Mouse (Mus musculus) midbrain, embryonic 16.5 days (tissue): ENCODE data around the gene Nt5dc2. TPM values are rescaled to one million over a fixed set of nuclear protein-coding genes. Genes with fewer than 3 reads are reported as not detected.

Experiments
- ATAC-seq: fragments of 200-750 bp; cut with Nextera tagmentation; 2 replicates; pipeline ENCODE4 v1.8.0; 2017; ENCODE audit warnings: moderate TSS enrichment
- H3K27ac ChIP-seq: fragments of 300-500 bp; sonication (generic); 2 replicates; pipeline ENCODE4 v1.5.1; 2014; ENCODE audit warnings: mild to moderate bottlenecking, low read length, mixed read lengths
- H3K27me3 ChIP-seq: fragments of 300-500 bp; sonication (generic); 2 replicates; pipeline ENCODE4 v1.6.1; 2014; ENCODE audit warnings: low read depth, low read length, mixed read lengths; ENCODE audit not compliant: control insufficient read depth, insufficient read depth
- H3K36me3 ChIP-seq: fragments of 300-500 bp; sonication (generic); 2 replicates; pipeline ENCODE4 v1.6.1; 2014; ENCODE audit warnings: mild to moderate bottlenecking, low read length, moderate library complexity, mixed read lengths; ENCODE audit not compliant: control insufficient read depth, insufficient read depth
- H3K4me1 ChIP-seq: fragments of 300-500 bp; sonication (generic); 2 replicates; pipeline ENCODE4 v1.6.1; 2014; ENCODE audit warnings: mild to moderate bottlenecking, low read length, mixed read lengths; ENCODE audit not compliant: control insufficient read depth, insufficient read depth
- H3K4me2 ChIP-seq: fragments of 300-500 bp; sonication (generic); 2 replicates; pipeline ENCODE4 v1.6.1; 2014; ENCODE audit warnings: mild to moderate bottlenecking, low read length, mixed read lengths
- H3K4me3 ChIP-seq: fragments of 300-500 bp; sonication (generic); 2 replicates; pipeline ENCODE4 v1.5.1; 2014; ENCODE audit warnings: low read depth, mild to moderate bottlenecking, low read length, moderate library complexity, mixed read lengths
- H3K9ac ChIP-seq: fragments of 300-500 bp; sonication (generic); 2 replicates; pipeline ENCODE4 v1.6.1; 2014; ENCODE audit warnings: low read depth, low read length, mixed read lengths
- H3K9me3 ChIP-seq: fragments of 300-500 bp; sonication (generic); replicated peaks from 2 replicates; pipeline ENCODE4 v1.6.1; 2014; ENCODE audit warnings: mild to moderate bottlenecking, low read length, mixed read lengths; ENCODE audit not compliant: control insufficient read depth, poor library complexity, severe bottlenecking
- WGBS: fragments of 180-500 bp; shearing (Covaris S2); extraction: QIAGEN DNeasy Blood & Tissue Kit; methylation state at CpG from one replicate; pipeline ENCODE4 v1.1.7; 2014; 5-methylcytosine and 5-hydroxymethylcytosine counted together
- polyA plus RNA-seq: library from polyadenylated mRNA; unstranded; fragments of >200 nt; fragmentation: Nextera tagmentation; extraction: Ambion mirVana; gene quantifications from 2 replicates; pipeline ENCODE4 v1.2.1, GENCODE M21; 2015

The Nt5dc2 gene
- polyA plus RNA-seq, 1 experiment from 2014 or later: 170 TPM

DNA sequence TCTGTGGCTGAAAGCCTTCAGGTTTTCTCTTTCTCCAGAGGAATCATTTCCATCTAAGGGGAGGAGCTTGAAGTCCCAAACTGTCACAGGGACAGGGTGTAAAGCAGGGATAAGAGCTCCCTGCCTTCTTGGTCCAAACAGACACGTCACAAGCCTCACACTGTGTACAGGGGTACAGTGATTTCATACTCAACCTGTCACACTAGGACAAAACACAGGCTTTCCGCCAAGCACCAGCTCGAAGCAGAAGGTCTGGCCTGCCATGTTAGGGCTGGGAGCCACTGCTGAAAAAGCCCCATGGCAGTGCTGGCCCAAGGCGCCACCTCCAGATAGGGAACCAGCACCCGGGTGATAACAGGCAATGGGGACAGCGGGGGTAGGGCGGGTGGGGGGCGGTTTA, 33.2 kb downstream of the Nt5dc2 start:
- H3K27ac ChIP-seq: no peak overlapping the region
- H3K4me2 ChIP-seq: no peak overlapping the region
- H3K4me3 ChIP-seq: no peak overlapping the region
- ATAC-seq: no peak
- no peaks in the 10 kb centered on the region for H3K4me1 ChIP-seq
- no peaks in the 10 kb centered on the region for H3K9me3 ChIP-seq
- 77% methylated on average over 8 of the region's 8 CpGs for WGBS
- no peaks in the 10 kb centered on the region for H3K36me3 ChIP-seq
- no peak overlapping the region for H3K9ac ChIP-seq
- no peaks in the 10 kb centered on the region for H3K27me3 ChIP-seq

- H3K9ac ChIP-seq: no peak overlapping the region
Measured at GRCm38 (mm10) chr14:31165010-31165409, 34.2 kb downstream of the Nt5dc2 start.

GRCm38 (mm10) chr14:31165458-31165857, 34.6 kb downstream of the Nt5dc2 start:
- 58% methylated on average over 7 of the region's 7 CpGs for WGBS
- no peak for ATAC-seq
- H3K4me1 ChIP-seq: no peaks in the 10 kb centered on the region
- H3K4me3 ChIP-seq: no peak overlapping the region
- H3K4me2 ChIP-seq: no peak overlapping the region
- no peak overlapping the region for H3K27ac ChIP-seq
- H3K36me3 ChIP-seq: no peaks in the 10 kb centered on the region
- H3K9ac ChIP-seq: no peak overlapping the region
- H3K27me3 ChIP-seq: no peaks in the 10 kb centered on the region
- no peaks in the 10 kb centered on the region for H3K9me3 ChIP-seq

More at GRCm38 (mm10) chr14:31165010-31165409, 34.2 kb downstream of the Nt5dc2 start:
- ATAC-seq: no peak
- 54% methylated on average over 2 of the region's 2 CpGs for WGBS
- Histone ChIP-seq H3K27me3 (no peaks in the 10 kb centered on the region), H3K4me3 (no peak overlapping the region), H3K4me2 (no peak overlapping the region), H3K27ac (no peak overlapping the region), H3K9me3 (no peaks in the 10 kb centered on the region), H3K4me1 (no peaks in the 10 kb centered on the region), H3K36me3 (no peaks in the 10 kb centered on the region)

- no peaks in the 10 kb centered on the region for H3K9me3 ChIP-seq
- ATAC-seq: no peak
- peaks cover 4% of the 10 kb centered on the region for H3K36me3 ChIP-seq
- WGBS: 72% methylated on average over 10 of the region's 10 CpGs
- H3K27me3 ChIP-seq: no peaks in the 10 kb centered on the region
- no peak overlapping the region for H3K4me3 ChIP-seq
- no peak overlapping the region for H3K4me2 ChIP-seq
- no peak overlapping the region for H3K9ac ChIP-seq
- no peak overlapping the region for H3K27ac ChIP-seq
- no peaks in the 10 kb centered on the region for H3K4me1 ChIP-seq
Measured at GRCm38 (mm10) chr14:31165991-31166630, 35.3 kb downstream of the Nt5dc2 start.

DNA sequence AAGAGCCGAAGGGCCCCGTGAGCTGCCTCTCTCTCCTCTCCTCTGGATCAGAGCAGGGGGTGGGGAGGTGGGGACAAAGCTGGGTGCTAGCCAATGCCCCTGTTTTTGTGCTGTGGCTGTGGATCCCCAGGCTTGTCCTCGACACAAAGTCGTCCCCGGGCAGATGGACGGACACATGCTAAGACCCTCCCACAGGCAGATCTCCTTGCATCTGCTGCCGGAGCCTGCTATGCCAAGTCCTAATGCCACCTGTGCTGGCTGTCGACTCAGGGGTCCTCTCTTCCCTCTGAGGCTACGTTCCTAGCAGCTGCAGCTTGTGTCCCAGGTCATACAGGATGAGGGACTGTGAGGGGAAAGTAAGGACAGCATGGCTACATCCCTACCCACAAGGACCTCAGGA, 36.0 kb downstream of the Nt5dc2 start:
- Histone ChIP-seq H3K4me1 (no peaks in the 10 kb centered on the region), H3K9ac (no peak overlapping the region), H3K27me3 (no peaks in the 10 kb centered on the region), H3K36me3 (peaks cover 11% of the 10 kb centered on the region), H3K4me3 (no peak overlapping the region), H3K27ac (no peak overlapping the region), H3K9me3 (no peaks in the 10 kb centered on the region), H3K4me2 (no peak overlapping the region)
- no peak for ATAC-seq
- 51% methylated on average over 9 of the region's 9 CpGs for WGBS

- no peaks in the 10 kb centered on the region for H3K9me3 ChIP-seq
- H3K9ac ChIP-seq: no peak within 1 kb of the TSS
- no peak for ATAC-seq
- peaks cover 26% of the 10 kb centered on the region for H3K36me3 ChIP-seq
- no peak within 1 kb of the TSS for H3K4me3 ChIP-seq
- 56% methylated on average over 10 of the region's 10 CpGs for WGBS
- H3K27me3 ChIP-seq: no peaks in the 10 kb centered on the region
- H3K4me2 ChIP-seq: no peak within 1 kb of the TSS
- no peak within 1 kb of the TSS; the same call in 1 of the 2 replicates for H3K27ac ChIP-seq
- H3K4me1 ChIP-seq: no peaks in the 10 kb centered on the region
Measured at GRCm38 (mm10) chr14:31168425-31168824, 37.6 kb downstream of the Nt5dc2 start, which contains the start of gene Stab1. Stab1 (minus strand) TSS chr14:31168641.

DNA sequence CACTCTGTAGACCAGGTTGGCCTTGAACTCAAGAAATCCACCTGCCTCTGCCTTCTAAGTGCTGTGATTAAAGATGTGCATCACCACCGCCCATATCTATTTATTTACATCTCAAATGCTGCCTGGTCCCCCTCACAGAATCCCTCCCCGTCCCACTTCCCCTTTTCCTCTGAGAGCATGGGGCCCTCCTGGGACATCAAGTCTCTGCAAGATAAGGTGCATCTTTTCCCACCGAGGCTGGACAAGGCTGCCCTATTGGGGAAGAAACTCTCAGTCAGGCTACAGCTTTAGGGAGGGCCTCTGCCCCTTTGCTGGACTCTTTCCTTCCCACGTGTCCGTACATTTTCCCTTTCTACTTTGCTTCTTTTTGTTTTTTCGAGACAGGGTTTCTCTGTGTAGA, 38.7 kb downstream of the Nt5dc2 start:
- no peaks in the 10 kb centered on the region for H3K9me3 ChIP-seq
- no peak for ATAC-seq
- no peaks in the 10 kb centered on the region for H3K4me1 ChIP-seq
- WGBS: 83% methylated on average over 6 of the region's 6 CpGs
- no peak overlapping the region for H3K4me2 ChIP-seq
- no peak overlapping the region for H3K4me3 ChIP-seq
- peaks cover 36% of the 10 kb centered on the region for H3K36me3 ChIP-seq
- no peak overlapping the region for H3K9ac ChIP-seq
- no peaks in the 10 kb centered on the region for H3K27me3 ChIP-seq
- H3K27ac ChIP-seq: no peak overlapping the region

GRCm38 (mm10) chr14:31170963-31171362, 40.1 kb downstream of the Nt5dc2 start:
- ATAC-seq: no peak
- H3K27ac ChIP-seq: no peak overlapping the region
- H3K4me3 ChIP-seq: no peak overlapping the region
- H3K4me1 ChIP-seq: no peaks in the 10 kb centered on the region
- H3K36me3 ChIP-seq: peaks cover 50% of the 10 kb centered on the region
- no peak overlapping the region for H3K4me2 ChIP-seq
- no peak overlapping the region for H3K9ac ChIP-seq
- no peaks in the 10 kb centered on the region for H3K9me3 ChIP-seq
- no peaks in the 10 kb centered on the region for H3K27me3 ChIP-seq
- 82% methylated on average over 13 of the region's 13 CpGs for WGBS

DNA sequence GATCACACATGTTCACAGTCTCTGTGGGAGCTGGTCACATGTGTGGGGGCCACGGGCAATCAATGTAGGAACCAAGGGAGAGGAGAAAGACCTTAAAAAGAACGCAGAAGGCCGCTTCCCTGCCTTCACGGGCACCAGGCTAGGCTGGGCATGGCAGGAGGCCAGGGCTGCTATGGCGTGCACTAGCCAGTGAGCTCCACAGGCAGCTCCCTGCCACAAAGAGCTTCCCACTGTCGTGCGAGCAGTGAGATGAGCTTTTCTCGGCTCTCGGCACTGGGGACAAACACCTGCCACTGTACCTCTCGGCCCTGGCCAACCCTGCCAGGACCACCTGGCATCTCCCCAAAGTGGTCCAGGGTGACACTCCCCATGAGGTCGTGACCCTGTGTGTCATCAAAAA, 40.5 kb downstream of the Nt5dc2 start:
- WGBS: 86% methylated on average over 11 of the region's 11 CpGs
- ATAC-seq: no peak
- H3K9ac ChIP-seq: no peak overlapping the region
- H3K4me2 ChIP-seq: no peak overlapping the region
- no peak overlapping the region for H3K4me3 ChIP-seq
- H3K27me3 ChIP-seq: no peaks in the 10 kb centered on the region
- no peaks in the 10 kb centered on the region for H3K4me1 ChIP-seq
- no peaks in the 10 kb centered on the region for H3K9me3 ChIP-seq
- no peak overlapping the region for H3K27ac ChIP-seq
- H3K36me3 ChIP-seq: peaks cover 54% of the 10 kb centered on the region
